Mouse (Mus musculus) heart, adult 18-20 months (tissue): ENCODE data around the gene Slc6a18. TPM values are rescaled to one million over a fixed set of nuclear protein-coding genes. Genes with fewer than 3 reads are reported as not detected.
"Not testable (repeated sequence)": the region's sequence is repeated elsewhere in the genome, so short reads cannot be mapped to it uniquely, and the experiment has no call there.

Experiments
- DNase-seq, 2 experiments: peaks; one replicate each; pipeline ENCODE4 v3.0.0; 2021 to 2022; ENCODE audit warnings: mixed read lengths in 1 of 2
- long read RNA-seq, 2 experiments: library from polyadenylated mRNA; stranded (forward); transcript quantifications; one replicate each; pipeline ENCODE4 v2.0.0; 2021
- total RNA-seq, 2 experiments: library from RNA; stranded (reverse); gene quantifications; 2 replicates each; pipeline ENCODE4 v1.2.3; 2021

The Slc6a18 gene
- not detected for total RNA-seq
- long read RNA-seq, experiment 1 = 0 reads
- long read RNA-seq, experiment 2 = 0 reads

- DNase-seq = no peak
These were observed at the start of gene Slc6a18 for GRCm38 (mm10) chr13:73677853-73678252. TSS of gene Slc6a18 (minus strand) at chr13:73678023.

DNA sequence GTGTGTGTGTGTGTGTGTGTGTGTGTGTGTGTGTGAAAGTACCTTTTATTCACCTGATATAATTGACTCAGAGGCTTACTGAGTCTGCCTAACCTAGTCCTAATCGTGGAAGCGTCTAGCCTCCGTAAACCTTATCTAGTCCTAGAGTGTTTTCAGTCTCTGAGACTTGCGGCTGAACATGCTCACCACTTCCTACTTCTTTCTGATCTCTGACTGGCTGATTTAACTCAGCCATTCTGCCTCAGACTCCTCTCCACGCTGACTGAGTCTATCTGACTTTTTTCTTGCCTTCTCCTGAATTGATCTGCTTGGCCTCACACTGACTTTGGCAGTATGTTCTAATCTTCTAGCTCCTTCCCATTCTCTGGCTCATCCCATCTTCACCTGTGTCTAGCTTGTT, 47.5 kb upstream of the Slc6a18 start:
- DNase-seq = no peak

DNA sequence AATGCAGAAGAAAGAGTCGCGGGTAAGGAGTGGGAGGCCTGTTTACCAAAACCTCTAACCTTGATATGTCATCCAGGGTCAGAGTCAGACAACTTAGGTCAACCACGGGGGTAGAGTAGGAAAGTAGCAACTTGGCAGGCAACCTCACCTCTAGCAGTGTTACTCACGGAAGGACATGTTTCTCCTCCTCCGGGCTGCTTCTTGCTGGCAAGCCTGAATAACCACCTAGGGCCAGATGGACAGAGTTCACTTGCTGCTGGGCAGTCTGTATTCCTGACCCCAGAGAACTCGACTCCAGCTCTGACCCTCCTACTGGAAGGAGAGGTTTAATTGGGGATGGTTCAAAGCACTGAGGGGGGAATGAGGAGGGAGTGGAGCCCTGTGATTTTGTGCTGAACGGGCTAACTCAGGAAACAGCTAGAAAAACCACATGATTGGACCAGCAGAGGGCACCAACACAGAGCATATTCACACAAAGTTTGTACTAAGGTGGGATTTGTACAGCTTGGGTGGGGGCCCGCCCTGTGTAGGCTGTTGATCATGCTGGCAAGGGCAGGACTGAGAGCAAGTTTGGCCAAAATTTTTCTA, 45.4 kb upstream of the Slc6a18 start:
- DNase-seq = peak; percentile 51 to 79

- no peak for DNase-seq
These were observed 42.4 kb upstream of the Slc6a18 start for GRCm38 (mm10) chr13:73720241-73720640.

GRCm38 (mm10) chr13:73718225-73718624, 40.4 kb upstream of the Slc6a18 start:
- DNase-seq = peak; percentile 78 to 93

GRCm38 (mm10) chr13:73714020-73714419, 36.2 kb upstream of the Slc6a18 start:
- DNase-seq = no peak

GRCm38 (mm10) chr13:73713204-73713603, 35.4 kb upstream of the Slc6a18 start:
- DNase-seq = no peak

DNA sequence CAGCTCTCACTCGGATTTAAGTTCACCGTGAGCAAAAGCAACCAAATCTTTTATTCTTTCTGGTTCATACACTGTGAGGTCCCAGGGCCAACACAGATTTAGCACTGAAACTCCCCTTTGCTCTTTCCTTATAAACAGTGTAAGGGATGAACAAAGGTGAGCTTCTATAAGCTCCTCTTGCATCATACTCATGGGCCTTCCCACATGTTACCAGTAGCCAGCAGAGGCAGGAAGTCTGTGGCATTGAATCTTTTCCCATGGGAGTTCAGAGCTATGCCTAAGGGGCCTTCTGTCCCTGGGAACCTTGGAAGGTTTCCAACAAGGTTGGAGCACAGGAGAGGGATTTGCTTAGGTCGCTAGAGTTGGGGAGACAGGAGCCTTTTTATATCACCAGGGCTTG, 34.4 kb upstream of the Slc6a18 start:
- DNase-seq = no peak

- DNase-seq = no peak
These were observed 34.0 kb upstream of the Slc6a18 start for GRCm38 (mm10) chr13:73711803-73712202.

DNA sequence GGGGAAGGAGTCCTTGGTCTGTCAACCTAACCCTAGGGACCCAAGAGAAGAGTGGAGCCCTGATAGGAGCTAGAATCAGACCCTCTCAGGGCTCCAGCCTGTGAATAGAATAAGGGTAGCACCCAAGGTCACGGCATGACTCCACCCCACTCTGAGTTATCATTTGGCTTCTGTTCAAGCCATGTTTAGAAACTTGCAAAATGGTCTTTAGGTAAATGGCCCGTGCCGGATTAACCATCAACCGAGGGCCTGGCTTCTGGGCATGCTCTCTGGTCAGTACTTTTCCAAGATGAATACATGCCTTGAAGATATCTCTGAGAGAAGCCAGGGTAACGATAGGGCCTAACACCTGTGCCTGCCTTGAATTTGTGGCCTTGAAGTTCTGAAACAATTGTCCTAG, 33.4 kb upstream of the Slc6a18 start:
- DNase-seq = no peak

DNA sequence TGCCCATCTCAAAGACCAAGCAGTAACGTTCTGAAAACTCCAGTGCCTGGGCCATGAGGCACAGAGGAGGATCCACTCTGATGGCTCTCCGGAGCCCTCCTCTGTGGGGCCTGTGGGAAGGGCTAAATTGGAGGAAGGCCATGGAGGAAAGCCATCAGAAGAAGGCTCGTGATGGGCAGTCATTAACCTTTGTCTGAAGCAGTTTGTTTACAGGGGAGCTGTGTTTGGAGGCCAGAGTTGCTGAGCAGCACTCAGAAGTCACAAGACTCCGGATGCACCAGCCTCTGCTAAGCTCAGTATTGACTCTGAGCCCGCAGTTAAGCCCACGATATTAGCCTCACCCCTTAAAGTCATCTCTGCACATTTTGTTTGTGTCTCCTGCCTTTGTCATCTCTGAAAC, 31.7 kb upstream of the Slc6a18 start:
- no peak for DNase-seq

DNA sequence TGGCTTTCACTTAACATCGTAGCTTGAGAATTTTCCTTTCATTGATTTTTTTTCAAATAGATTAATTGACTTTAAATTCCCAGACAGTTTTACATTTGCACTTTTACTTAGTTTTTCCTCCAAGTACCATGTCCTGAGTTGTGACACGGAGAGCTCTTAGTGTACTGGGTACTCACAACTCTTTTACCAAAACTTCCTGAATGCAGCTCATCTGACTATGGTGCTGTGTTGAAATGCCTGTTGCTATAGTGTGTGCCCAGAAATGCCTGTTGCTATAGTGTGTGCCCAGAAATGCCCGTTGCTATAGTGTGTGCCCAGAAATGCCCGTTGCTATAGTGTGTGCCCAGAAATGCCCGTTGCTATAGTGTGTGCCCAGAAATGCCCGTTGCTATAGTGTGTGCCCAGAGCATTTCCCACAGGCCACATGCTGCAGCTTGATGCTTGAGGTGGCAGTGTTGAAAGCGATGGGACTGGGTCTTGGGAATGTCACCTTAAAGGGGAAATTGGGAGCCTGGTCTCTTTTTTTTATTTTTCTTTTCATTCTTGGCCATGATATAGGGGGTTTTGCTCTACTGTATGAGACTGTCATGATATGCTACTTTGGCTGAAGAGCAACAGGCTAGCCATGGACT, 27.0 kb upstream of the Slc6a18 start, which contains the start of gene Slc6a19:
Gene Slc6a19 (minus strand): TSS at position 172 of the 632 bp plus-strand sequence.
- no peak for DNase-seq

DNA sequence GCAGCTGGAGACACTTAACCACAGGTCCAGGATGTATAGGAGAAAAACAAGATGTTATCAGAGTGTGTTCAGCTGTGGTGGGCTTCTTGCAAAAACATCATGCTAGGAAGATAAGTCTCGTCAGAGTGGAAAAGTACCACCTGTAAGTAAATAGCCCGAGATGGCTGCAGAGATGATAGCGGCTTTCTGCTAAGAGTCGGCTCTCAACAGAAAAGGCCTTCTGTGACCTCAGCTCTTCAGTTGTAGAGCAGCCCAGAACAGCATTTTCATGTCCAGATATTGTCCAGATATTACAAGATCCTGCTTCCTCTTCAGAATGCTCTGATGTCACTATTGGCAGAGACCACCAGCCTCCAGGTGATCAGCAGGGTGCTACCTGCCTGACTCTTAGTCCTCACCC, 25.7 kb upstream of the Slc6a18 start:
- DNase-seq = not testable (repeated sequence)

DNA sequence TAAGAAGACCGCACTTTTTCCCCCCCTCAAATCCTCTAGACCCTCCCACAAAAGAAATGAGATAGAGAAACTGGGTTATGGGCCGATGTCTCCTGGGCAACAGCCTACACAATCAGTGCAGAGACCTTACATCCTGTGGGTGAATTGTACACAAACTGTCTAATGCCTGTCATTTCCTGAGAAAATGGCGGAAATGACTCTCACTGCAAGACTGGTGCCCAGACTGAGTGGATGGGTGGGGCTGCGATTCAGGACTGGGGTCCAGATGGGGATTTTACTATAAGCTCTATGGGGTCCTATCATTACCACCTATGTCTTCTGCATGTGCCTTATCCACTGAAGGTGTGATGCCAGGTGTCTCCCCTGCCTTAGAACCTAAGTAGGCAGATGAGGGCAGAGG, 25.0 kb upstream of the Slc6a18 start:
- no peak for DNase-seq

DNA sequence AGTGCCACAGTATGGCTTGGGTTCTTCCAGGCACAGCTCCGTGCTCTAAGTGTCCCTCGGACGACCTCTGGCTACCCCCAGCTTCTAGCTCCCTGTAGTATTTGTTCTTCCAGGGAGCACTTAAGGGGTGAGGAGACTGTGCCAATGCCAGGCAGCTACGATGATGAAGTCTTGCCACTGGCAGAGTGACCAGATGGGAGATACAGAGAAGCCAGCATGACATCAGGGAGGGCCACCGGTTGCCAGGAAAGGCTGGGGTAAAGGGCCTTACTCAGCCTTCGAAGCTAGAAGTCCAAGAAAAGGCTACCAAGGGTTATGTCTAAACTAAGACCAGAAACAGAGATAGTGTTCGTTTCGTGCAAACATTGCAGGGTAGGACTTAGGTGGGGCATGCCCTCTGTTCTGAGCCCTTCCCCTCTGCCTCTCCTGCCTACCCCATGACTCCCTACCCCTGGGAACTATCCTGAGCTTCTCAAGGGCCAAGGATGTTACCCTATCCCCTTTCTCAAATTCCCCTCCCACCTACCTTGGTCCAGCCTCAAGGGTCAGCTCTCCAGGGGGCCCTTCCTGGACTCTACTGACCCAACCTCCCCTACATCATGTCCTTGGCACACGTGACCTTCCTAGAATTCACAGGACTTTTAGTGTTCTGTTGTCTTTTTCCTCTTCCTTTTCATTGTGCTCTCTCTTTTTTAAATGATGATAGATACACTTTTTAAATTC, 23.5 kb upstream of the Slc6a18 start:
- peak in 1 of 2 experiments; percentile 50 for DNase-seq

DNA sequence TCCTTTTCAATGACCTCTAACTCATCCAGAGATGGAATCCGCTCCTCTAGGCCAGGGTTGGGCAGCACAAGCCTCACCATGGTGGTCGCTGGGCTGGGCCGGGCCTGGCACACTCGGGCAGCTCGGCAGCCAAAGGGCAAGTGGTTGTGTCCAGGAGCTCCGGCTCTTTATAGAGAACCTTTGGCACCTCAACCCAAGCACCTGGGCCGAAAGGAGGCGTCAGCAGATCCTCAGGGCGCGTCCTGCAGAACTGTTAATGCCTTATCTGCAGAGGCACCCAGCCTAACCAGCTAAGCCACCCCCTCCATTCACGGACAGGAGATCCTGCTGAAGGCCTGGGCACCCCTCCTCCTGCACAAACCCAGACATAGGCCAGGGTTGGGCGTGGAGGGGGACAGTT, 22.7 kb upstream of the Slc6a18 start:
- DNase-seq = no peak

DNA sequence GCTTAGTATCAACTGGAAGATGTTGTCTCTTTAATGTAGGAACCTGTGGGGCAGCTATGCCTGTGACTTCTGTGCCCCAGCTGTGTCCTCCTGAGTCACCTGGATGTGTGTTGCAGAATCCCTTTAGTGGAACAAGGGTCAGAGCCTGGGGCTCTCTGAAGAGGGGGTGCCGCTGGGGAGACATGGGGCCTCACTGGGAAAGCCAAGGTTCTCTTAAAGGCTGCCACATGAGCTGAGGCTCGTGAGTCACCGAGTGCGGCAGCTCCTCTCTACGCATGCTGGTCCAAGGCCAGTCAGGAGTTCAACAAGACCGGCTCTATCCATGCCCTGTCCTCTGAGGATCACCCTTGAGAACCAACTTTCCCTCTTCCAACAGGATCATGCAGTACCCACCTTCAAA, 21.9 kb upstream of the Slc6a18 start:
- no peak for DNase-seq

DNA sequence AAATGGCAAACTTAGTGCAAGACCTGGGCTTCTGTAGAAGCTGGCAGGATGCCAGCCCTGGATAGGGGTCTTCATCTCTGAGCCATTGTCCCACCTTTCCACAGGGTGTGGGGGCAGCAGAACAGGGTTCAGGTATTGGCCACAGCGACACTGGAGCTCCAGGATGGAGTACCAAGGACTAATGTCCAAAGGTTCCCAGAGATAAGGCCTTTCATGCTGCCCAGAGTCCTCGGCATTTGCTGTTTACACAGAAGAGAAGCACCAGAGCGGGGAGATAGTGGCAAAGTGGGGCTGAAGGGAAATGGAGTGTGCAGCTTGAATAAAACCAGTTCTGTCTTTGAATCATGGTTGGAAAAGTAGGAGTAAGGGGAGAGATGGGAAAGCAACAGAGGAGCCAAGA, 18.7 kb upstream of the Slc6a18 start:
- DNase-seq = no peak

GRCm38 (mm10) chr13:73694972-73695371, 17.1 kb upstream of the Slc6a18 start:
- no peak for DNase-seq

DNA sequence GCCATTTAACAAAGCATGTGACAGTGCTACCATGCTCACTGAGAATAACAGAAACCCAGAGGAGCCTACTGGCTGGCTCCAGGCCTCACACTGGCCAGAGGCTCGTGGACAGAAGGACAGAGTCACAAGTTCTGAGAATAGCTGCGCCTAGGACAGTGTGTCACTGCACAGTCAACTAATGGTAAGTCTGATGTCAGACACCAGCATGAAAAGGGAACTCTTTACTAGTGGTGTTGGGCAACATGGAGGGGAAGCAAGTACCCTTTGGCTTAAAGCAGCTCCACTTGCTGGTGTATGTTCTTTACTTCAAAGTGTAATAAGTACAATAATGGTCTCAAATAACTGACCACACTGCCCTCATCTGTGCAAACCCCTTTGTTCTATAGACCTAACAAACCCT, 15.5 kb upstream of the Slc6a18 start:
- no peak for DNase-seq

GRCm38 (mm10) chr13:73692249-73692868, 14.5 kb upstream of the Slc6a18 start:
- DNase-seq = peak; percentile 27 to 58

GRCm38 (mm10) chr13:73688934-73689333, 11.1 kb upstream of the Slc6a18 start:
- no peak for DNase-seq

GRCm38 (mm10) chr13:73687601-73688000, 9.8 kb upstream of the Slc6a18 start:
- no peak for DNase-seq
